Mouse (Mus musculus): Measurements from ENCODE around the gene Tmem136. TPM values are rescaled to one million over a fixed set of nuclear protein-coding genes. Genes with fewer than 3 reads are reported as not detected.

Tmem136 gene
- total RNA-seq, 2 experiments from 2014 or later, result 4.8 to 8.7 TPM

DNA sequence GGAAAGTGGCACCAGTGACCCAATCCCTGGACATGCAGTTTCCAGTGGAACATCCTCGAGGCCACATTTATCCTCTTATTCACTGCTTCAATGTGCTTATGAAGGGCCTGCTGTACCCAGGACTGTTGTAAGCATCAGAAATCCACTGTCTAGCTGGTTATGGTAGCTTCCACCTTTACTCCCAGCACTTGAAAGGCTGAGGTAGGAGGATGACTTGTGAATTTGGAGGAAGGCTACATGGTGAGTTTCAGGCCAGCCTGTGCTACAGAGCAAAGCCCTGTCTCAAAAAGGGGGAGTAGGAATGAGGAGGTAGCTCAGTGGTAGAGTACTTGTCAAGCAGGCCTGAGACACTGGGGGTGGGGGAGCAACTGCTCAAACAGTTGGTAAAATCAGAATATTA is 8.3 kb downstream of the Tmem136 start:
- DNase-seq, result no peak

GRCm38 (mm10) chr9:43107555-43107954 is 8.8 kb downstream of the Tmem136 start:
- no peak for DNase-seq

- peak; percentile 57 to 71 for DNase-seq
These were observed 9.2 kb downstream of the Tmem136 start, which contains the start of gene Arhgef12 for GRCm38 (mm10) chr9:43107187-43107517. Arhgef12 (minus strand) TSS chr9:43107239.

- DNase-seq, result peak; percentile 26 to 62
These were observed 9.8 kb downstream of the Tmem136 start for GRCm38 (mm10) chr9:43106426-43107186.

- DNase-seq, result peak; percentile 96 to 98
These were observed 10.6 kb downstream of the Tmem136 start for GRCm38 (mm10) chr9:43105664-43106361.

DNA sequence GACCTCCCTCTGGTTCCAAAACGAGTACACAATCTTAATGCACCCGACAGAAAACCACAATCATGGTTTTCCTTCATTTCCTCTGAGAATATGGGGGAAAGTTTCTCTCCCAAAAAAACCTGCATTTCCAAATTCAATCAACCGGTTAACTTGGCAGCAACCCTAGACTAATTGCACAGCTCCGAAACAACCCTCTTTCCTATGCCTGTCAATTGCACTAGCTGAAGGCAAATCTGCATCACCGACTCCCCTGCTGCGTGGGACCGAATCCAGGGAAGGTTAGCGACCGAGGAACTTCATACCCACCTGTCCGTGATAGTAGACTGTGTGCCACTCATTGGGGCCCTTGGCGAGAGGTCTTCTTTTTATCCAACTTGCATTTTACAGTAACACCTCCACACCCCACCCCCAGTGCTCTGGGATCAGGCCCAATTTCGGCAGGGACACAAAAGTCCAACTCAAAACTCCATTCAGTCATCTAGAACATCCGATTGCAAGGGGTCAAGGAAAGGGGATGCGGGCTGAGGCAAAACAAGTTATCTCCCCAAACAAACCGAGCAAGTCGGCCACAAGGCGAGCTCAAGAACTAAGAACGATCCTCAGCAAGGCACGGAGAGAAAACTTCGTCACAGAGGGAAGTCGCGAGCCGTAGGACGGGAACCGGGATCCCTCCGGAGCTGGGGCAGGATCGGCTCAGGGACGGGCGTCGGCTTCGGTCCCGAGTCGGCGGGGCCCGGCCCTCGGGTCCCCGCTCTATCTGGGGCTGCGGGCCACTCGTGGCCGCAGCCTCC is 11.3 kb downstream of the Tmem136 start:
- DNase-seq, result peak; percentile 38 to 69

- DNase-seq, result peak in 1 of 2 experiments; percentile 53
These were observed 11.9 kb downstream of the Tmem136 start for GRCm38 (mm10) chr9:43104526-43104872.

DNA sequence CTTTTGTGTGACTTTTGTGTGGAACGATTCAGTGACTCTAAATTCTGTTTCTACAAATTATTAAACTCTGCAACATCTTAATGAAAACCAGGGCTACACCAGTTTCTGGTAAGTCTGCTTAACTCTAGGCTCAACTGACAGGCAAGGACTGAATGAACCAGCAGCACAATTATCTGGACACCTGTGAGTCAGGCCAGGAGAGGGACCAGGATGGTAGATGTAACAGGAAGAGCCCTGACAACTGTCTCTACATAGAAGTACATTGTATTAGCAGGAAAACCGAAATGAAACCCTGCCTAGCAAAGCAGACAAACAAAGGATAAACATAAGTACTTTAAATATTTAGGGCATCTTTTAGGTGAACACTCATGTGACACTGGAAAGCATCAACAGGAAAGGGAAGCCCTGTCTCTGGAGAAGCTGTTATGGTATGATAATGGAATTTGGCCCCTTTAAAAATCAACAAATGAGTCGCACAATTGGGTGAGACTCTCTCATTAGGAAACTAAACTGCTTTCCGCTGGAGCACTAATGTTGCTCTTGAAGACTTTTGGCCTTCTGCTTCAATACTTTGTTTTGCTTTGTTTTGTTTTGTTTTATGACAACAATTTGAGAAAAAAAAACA is 12.6 kb downstream of the Tmem136 start:
- no peak for DNase-seq

DNA sequence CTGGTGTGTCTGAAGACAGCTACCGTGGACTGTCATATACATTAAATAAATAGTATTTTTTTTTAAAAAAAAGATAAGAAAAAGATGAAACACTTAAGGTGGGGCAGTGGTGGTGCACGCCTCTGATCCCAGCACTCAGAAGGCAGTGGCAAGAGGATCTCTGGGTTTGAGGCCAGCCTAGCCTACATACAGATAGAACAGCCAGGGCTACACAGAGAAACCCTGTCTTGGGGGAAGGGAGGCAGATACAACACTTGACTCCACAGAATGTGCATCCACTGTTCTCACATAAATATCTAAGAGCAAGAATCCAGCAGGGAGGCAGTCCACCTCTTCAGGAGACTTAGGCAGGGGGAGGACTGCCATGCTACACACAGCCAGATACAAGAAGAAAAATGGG is 13.4 kb downstream of the Tmem136 start:
- no peak for DNase-seq

DNA sequence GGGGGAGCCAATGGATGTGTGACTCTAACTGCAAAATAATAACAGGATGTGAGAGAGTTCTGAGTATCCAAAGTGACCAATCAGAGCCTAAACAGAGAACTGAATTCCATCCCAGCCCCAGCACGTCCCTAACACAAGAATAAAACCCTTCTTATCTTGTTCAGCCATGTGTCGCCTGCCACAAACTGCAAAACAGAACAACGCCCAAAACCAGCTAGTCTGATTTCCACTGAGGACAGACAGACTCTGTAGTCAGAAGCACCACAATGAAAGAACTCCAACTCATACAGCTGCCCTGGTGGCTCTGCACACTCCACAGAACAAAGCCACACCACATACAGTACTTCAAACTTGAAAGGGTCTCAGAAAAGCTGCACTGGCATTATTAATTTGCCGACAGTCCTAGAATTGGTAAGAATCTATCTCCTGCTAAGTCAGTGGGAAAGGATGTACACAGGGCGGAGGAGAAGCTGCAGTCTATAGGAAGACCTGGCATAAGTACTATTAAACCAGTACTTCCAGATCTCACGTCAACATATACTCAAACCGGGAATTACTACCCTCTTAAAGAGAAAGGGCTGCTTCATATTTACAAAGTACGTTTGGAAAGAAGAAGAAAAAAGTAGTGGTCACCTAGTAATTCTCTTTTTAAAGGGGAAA is 14.3 kb downstream of the Tmem136 start:
- no peak for DNase-seq

GRCm38 (mm10) chr9:43098922-43099321 is 17.4 kb downstream of the Tmem136 start:
- no peak for DNase-seq

DNA sequence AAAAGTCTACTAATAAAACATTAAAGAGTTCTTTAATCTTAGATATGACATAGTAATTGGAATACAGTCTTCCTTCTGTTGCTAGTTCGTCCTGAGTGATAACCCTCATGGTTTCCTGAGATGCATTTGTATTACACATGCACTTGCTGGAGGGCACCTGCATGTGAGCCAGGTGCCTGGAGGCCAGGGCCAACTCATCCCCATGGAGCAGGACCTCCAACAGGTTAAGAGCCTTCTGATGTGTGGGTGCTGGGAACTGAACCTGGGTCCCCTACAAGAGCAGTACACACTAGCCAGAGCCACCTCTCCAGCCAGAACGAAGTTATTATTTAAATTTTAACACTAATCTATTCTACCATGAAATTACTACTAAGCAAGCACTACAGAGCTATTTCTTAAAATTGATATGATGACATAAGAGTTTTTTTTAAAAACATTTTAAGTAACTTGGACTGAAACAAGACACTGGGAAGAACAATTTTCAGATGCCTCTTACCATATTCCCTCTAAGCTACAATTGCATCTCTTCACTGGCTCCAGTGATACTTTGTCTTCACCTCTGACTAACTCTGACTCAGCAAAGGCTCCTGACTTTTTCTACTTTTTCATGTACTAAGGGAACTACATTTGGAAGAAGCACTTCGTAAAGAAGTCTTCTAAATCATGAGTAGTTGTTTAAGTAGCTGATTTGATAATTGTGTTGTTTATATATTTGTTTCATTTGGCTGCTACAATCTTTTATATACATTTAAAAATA is 18.4 kb downstream of the Tmem136 start:
- no peak for DNase-seq

DNA sequence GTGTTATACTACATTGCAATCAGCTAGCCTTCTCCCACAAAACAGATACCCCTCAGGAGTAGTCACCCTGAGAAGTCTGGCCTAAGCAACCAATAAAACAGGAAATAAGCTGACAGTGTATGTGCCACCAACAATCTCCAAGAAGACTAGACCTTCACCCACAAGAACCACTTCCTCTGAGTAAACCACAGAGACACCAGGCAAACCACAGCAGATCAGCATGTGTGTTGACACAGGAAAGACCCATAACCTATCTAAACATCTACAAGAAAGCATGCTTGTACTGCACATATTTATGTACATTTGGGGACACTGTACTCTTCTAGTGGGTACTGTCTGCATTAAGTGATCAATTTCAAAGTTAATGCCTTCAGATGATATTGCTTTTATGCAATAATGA is 20.0 kb downstream of the Tmem136 start:
- DNase-seq, result no peak

GRCm38 (mm10) chr9:43094828-43095227 is 21.5 kb downstream of the Tmem136 start:
- DNase-seq, result no peak

DNA sequence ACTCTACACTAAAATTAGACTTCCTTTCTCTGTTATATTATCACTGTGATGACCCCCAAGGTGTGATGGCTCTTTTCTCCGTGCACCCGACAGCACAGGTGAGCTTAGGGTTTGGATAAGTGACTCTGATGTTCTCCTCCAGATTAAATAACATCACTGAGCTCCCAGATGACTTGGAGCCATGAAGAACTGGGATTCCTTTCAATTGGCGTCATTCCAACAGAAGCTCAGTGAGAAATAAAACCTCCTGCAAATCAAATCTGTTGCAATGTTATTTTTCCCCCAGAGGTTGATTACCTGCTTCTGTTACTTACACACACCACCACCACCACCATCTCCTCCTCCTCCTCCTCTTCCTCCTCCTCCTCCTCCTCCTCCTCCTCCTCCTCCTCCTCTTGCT is 22.6 kb downstream of the Tmem136 start:
- DNase-seq, result peak in 1 of 2 experiments; percentile 32

GRCm38 (mm10) chr9:43085686-43086285 is 30.6 kb downstream of the Tmem136 start:
- no peak for DNase-seq

- no peak for DNase-seq
These were observed 31.6 kb downstream of the Tmem136 start for GRCm38 (mm10) chr9:43084496-43085362.

DNA sequence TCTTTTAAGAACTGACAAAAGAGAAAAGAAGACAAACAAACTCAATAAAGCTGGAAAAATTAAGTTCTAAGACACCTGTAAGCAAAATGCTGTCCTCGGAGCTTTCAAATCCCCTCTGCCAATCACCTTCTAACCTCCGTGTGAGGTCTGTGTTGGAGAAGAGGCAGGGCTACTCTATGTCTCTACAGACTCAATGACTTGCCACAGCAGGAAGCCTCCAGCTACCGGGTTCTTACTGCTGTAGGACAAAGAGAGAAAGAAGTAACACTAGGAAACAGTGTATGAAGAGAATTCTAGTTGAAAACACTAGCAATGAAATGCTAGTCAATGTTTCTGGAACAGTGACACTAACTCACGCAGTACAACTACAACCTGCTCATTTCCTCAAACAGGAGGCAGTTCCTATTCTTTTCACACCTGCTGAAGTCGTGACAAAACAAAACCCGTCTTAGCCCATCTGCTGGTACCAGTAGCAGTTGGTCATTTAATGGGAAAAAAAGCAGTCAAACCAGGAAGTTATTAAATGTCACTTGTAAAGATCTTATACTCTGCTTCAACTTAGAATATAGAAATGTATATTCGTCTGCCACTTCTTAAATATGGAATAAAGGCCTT is 32.8 kb downstream of the Tmem136 start:
- DNase-seq, result no peak

GRCm38 (mm10) chr9:43078711-43079110 is 37.7 kb downstream of the Tmem136 start:
- DNase-seq, result no peak

All from adrenal gland, postnatal 36 days (tissue).